Mouse (Mus musculus) embryonic facial prominence, embryonic 15.5 days (tissue): ENCODE measurements around the gene Irgq. TPM values are rescaled to one million over a fixed set of nuclear protein-coding genes. Genes with fewer than 3 reads are reported as not detected.

Experiments used
- ATAC-seq: fragments of 200-750 bp; cut with Nextera tagmentation; 2 replicates; pipeline ENCODE4 v1.8.0; 2017; ENCODE audit warnings: low read depth, moderate TSS enrichment; ENCODE audit not compliant: insufficient number of reproducible peaks, low FRiP score, low TSS enrichment
- H3K27ac ChIP-seq: fragments of 300-500 bp; sonication (generic); replicated peaks from 2 replicates; pipeline ENCODE4 v1.5.1; 2015; ENCODE audit warnings: mild to moderate bottlenecking, inconsistent platforms
- H3K27me3 ChIP-seq: fragments of 300-500 bp; sonication (generic); 2 replicates; pipeline ENCODE4 v1.6.1; 2015; ENCODE audit warnings: inconsistent platforms
- H3K36me3 ChIP-seq: fragments of 300-500 bp; sonication (generic); 2 replicates; pipeline ENCODE4 v1.6.1; 2015; ENCODE audit warnings: mild to moderate bottlenecking, inconsistent platforms
- H3K4me1 ChIP-seq: fragments of 300-500 bp; sonication (generic); 2 replicates; pipeline ENCODE4 v1.6.1; 2015; ENCODE audit warnings: inconsistent platforms
- H3K4me2 ChIP-seq: fragments of 300-500 bp; sonication (generic); replicated peaks from 2 replicates; pipeline ENCODE4 v1.6.1; 2015; ENCODE audit warnings: mild to moderate bottlenecking, inconsistent platforms
- H3K4me3 ChIP-seq: fragments of 300-500 bp; sonication (generic); replicated peaks from 2 replicates; pipeline ENCODE4 v1.5.1; 2015; ENCODE audit warnings: mild to moderate bottlenecking, inconsistent platforms
- H3K9ac ChIP-seq: fragments of 300-500 bp; sonication (generic); 2 replicates; pipeline ENCODE4 v1.6.1; 2015; ENCODE audit warnings: inconsistent platforms
- H3K9me3 ChIP-seq: fragments of 300-500 bp; sonication (generic); replicated peaks from 2 replicates; pipeline ENCODE4 v1.6.1; 2016; ENCODE audit warnings: inconsistent platforms
- WGBS: fragments of 180-500 bp; shearing (Covaris S2); methylation state at CpG from one replicate; pipeline ENCODE4 v1.1.7; 2015; 5-methylcytosine and 5-hydroxymethylcytosine counted together
- polyA plus RNA-seq: library from polyadenylated mRNA; unstranded; fragments of >200 nt; fragmentation: Nextera tagmentation; extraction: Ambion mirVana; gene quantifications from 2 replicates; pipeline ENCODE4 v1.2.1, GENCODE M21; 2015

Irgq gene
- polyA plus RNA-seq, 1 experiment from 2014 or later = 11.2 TPM

- H3K36me3 ChIP-seq = peaks cover 32% of the 10 kb centered on the region
- no peak; the same call in 1 of the 2 replicates for ATAC-seq
- no peaks in the 10 kb centered on the region for H3K9me3 ChIP-seq
- peak overlapping the region; percentile 87 for H3K9ac ChIP-seq
- H3K27me3 ChIP-seq = no peaks in the 10 kb centered on the region
- 20% methylated on average over 13 of the region's 13 CpGs for WGBS
- H3K27ac ChIP-seq = peak overlapping the region; percentile 84; the same call in 1 of the 2 replicates
- peak overlapping the region; percentile 75 for H3K4me2 ChIP-seq
- H3K4me1 ChIP-seq = peaks cover 13% of the 10 kb centered on the region
- H3K4me3 ChIP-seq = peak overlapping the region; percentile 82
Measured at GRCm38 (mm10) chr7:24547534-24548036, 17.1 kb downstream of the Irgq start.

GRCm38 (mm10) chr7:24551985-24552759 is 21.7 kb downstream of the Irgq start:
- Histone ChIP-seq H3K4me1 (peaks cover 9% of the 10 kb centered on the region), H3K27ac (no peak overlapping the region), H3K9me3 (no peaks in the 10 kb centered on the region), H3K4me3 (no peak overlapping the region), H3K4me2 (no peak overlapping the region), H3K36me3 (peaks cover 60% of the 10 kb centered on the region), H3K9ac (no peak overlapping the region), H3K27me3 (no peaks in the 10 kb centered on the region)
- 83% methylated on average over 12 of the region's 12 CpGs for WGBS
- no peak for ATAC-seq

- H3K36me3 ChIP-seq = peaks cover 59% of the 10 kb centered on the region
- 88% methylated on average over 10 of the region's 10 CpGs for WGBS
- H3K4me1 ChIP-seq = no peaks in the 10 kb centered on the region
- no peak overlapping the region for H3K4me3 ChIP-seq
- H3K9me3 ChIP-seq = no peaks in the 10 kb centered on the region
- ATAC-seq = no peak
- H3K4me2 ChIP-seq = no peak overlapping the region
- H3K27me3 ChIP-seq = no peaks in the 10 kb centered on the region
- no peak overlapping the region for H3K27ac ChIP-seq
- no peak overlapping the region for H3K9ac ChIP-seq
Measured at GRCm38 (mm10) chr7:24555786-24556185, 25.3 kb downstream of the Irgq start.

- H3K27ac ChIP-seq = no peak overlapping the region
- H3K4me2 ChIP-seq = no peak overlapping the region
- no peaks in the 10 kb centered on the region for H3K27me3 ChIP-seq
- H3K4me3 ChIP-seq = no peak overlapping the region
- no peaks in the 10 kb centered on the region for H3K4me1 ChIP-seq
- H3K9ac ChIP-seq = no peak overlapping the region
- ATAC-seq = no peak
- 85% methylated on average over 4 of the region's 4 CpGs for WGBS
- no peaks in the 10 kb centered on the region for H3K9me3 ChIP-seq
- H3K36me3 ChIP-seq = peaks cover 67% of the 10 kb centered on the region
Measured at GRCm38 (mm10) chr7:24561450-24561849, 31.0 kb downstream of the Irgq start.

GRCm38 (mm10) chr7:24563191-24563836 is 32.8 kb downstream of the Irgq start:
- no peak overlapping the region for H3K27ac ChIP-seq
- no peak for ATAC-seq
- no peak overlapping the region for H3K4me3 ChIP-seq
- peaks cover 82% of the 10 kb centered on the region for H3K36me3 ChIP-seq
- H3K4me2 ChIP-seq = no peak overlapping the region
- no peaks in the 10 kb centered on the region for H3K4me1 ChIP-seq
- H3K27me3 ChIP-seq = no peaks in the 10 kb centered on the region
- 90% methylated on average over 8 of the region's 8 CpGs for WGBS
- no peaks in the 10 kb centered on the region for H3K9me3 ChIP-seq
- no peak overlapping the region for H3K9ac ChIP-seq

GRCm38 (mm10) chr7:24563837-24564206 is 33.3 kb downstream of the Irgq start:
- Histone ChIP-seq H3K27me3 (no peaks in the 10 kb centered on the region), H3K36me3 (peaks cover 85% of the 10 kb centered on the region), H3K9me3 (no peaks in the 10 kb centered on the region), H3K4me3 (no peak overlapping the region), H3K4me2 (no peak overlapping the region), H3K4me1 (no peaks in the 10 kb centered on the region), H3K27ac (no peak overlapping the region), H3K9ac (no peak overlapping the region)
- WGBS = 88% methylated on average over 4 of the region's 4 CpGs
- no peak for ATAC-seq

- 61% methylated on average over 6 of the region's 6 CpGs for WGBS
- Histone ChIP-seq H3K27ac (no peak overlapping the region), H3K4me1 (no peaks in the 10 kb centered on the region), H3K27me3 (no peaks in the 10 kb centered on the region), H3K9me3 (no peaks in the 10 kb centered on the region), H3K4me3 (no peak overlapping the region), H3K4me2 (no peak overlapping the region), H3K36me3 (peaks cover 79% of the 10 kb centered on the region), H3K9ac (no peak overlapping the region)
- ATAC-seq = no peak
Measured at GRCm38 (mm10) chr7:24564607-24565265, 34.2 kb downstream of the Irgq start.

GRCm38 (mm10) chr7:24565627-24566026 is 35.1 kb downstream of the Irgq start:
- H3K4me3 ChIP-seq = no peak overlapping the region
- H3K36me3 ChIP-seq = peaks cover 78% of the 10 kb centered on the region
- no peak overlapping the region for H3K27ac ChIP-seq
- H3K27me3 ChIP-seq = no peaks in the 10 kb centered on the region
- no peak overlapping the region for H3K9ac ChIP-seq
- H3K4me1 ChIP-seq = no peaks in the 10 kb centered on the region
- no peak for ATAC-seq
- no peaks in the 10 kb centered on the region for H3K9me3 ChIP-seq
- no peak overlapping the region for H3K4me2 ChIP-seq
- WGBS = 88% methylated on average over 11 of the region's 11 CpGs

GRCm38 (mm10) chr7:24566206-24566605 is 35.7 kb downstream of the Irgq start:
- H3K27me3 ChIP-seq = no peaks in the 10 kb centered on the region
- no peak overlapping the region for H3K4me2 ChIP-seq
- no peak for ATAC-seq
- H3K9me3 ChIP-seq = no peaks in the 10 kb centered on the region
- peaks cover 78% of the 10 kb centered on the region for H3K36me3 ChIP-seq
- no peak overlapping the region for H3K4me3 ChIP-seq
- no peak overlapping the region for H3K27ac ChIP-seq
- H3K9ac ChIP-seq = no peak overlapping the region
- WGBS = 94% methylated on average over 9 of the region's 9 CpGs
- H3K4me1 ChIP-seq = no peaks in the 10 kb centered on the region

GRCm38 (mm10) chr7:24568512-24568911 is 38.0 kb downstream of the Irgq start:
- ATAC-seq = no peak

GRCm38 (mm10) chr7:24571071-24571470 is 40.6 kb downstream of the Irgq start:
- H3K27ac ChIP-seq = no peak overlapping the region
- H3K27me3 ChIP-seq = no peaks in the 10 kb centered on the region
- 87% methylated on average over 4 of the region's 4 CpGs for WGBS
- no peak overlapping the region for H3K4me3 ChIP-seq
- no peak overlapping the region for H3K9ac ChIP-seq
- no peaks in the 10 kb centered on the region for H3K4me1 ChIP-seq
- no peaks in the 10 kb centered on the region for H3K9me3 ChIP-seq
- ATAC-seq = no peak
- no peak overlapping the region for H3K4me2 ChIP-seq
- H3K36me3 ChIP-seq = peaks cover 60% of the 10 kb centered on the region

More at GRCm38 (mm10) chr7:24568512-24568911, 38.0 kb downstream of the Irgq start:
- Histone ChIP-seq H3K4me3 (no peak overlapping the region), H3K4me2 (no peak overlapping the region), H3K36me3 (peaks cover 82% of the 10 kb centered on the region), H3K9me3 (no peaks in the 10 kb centered on the region), H3K4me1 (no peaks in the 10 kb centered on the region), H3K27ac (no peak overlapping the region), H3K27me3 (no peaks in the 10 kb centered on the region), H3K9ac (no peak overlapping the region)
- WGBS = 88% methylated on average over 4 of the region's 4 CpGs
